Mouse (Mus musculus): ENCODE results near the gene Kctd6.
A peak's percentile ranks its signal among the peaks of the same experiment; 100 is the strongest.

Kctd6 gene

DNA sequence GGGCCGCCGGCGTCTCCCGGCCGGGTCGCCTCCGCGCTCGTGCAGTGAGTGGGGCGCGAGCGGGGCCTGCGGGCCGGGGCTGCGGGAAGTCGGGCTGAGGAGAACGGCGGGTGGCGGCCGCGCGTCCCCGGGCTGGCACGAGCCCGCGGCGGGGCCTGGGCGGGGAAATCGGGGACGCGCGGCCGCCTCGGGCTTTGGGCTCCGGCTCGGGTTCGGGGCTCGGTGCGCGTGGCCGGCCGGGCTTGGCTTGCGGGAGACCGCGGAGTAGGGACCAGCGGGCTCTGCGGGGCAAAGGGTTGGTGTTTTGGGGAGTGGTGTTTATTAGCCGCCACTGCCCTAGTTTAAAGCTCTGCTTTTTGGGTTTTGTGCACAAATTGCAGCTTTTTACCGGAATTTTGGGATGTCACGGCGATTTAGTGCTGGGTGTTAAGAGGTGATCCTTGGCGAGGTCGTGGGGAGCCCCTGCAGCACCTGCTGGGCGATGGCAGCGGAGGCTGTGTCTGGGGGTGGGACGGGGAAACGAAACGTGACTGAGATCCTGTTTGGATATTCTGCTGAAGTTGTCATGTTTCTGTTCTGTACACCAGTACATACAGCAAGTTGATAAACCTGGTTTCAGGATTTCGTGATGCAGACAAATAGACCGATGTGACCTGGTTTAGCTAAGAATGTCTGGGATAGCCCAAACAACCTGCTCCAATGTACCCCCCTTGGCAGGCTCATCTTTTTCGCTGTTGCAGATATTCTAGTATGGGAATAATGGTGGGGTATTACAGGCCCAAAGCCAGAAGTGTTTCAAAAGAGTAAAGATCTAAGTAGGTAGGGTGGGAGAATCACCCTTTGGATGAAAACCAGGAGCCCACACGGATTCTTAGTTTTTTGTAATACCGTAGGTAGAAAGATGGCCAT lies 613 bp downstream of the Kctd6 start:
- peak; percentile 35 for DNase-seq (ENCODE audit: low spot score)

DNA sequence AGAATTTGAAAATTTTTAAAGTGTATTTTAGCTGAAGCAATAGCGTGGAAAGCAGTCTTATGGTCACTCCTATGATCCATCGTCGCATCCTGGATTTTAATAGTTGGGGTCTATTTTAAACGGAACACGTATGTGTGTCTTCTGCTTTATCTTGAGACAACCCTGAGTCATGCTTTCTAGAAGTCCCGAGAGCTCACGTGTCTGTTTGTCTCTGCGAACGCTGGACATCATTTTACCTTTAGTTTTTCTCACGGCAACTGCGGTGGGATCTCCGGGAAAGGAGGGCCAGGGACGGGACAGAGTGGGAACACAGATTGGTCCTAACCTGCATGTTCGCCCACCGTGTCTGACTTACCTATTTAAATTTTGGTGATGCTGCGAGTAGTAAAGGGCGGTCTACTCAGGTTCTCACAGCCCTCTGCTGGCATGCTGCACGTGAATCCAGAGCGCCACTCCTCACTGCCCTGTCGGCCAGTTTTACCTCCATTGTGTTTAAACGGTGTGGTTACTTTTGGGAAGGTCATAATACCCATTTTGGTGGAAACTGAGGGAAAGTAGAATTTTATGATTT lies 1.4 kb downstream of the Kctd6 start:
- DNase-seq (ENCODE audit: low spot score): no peak

DNA sequence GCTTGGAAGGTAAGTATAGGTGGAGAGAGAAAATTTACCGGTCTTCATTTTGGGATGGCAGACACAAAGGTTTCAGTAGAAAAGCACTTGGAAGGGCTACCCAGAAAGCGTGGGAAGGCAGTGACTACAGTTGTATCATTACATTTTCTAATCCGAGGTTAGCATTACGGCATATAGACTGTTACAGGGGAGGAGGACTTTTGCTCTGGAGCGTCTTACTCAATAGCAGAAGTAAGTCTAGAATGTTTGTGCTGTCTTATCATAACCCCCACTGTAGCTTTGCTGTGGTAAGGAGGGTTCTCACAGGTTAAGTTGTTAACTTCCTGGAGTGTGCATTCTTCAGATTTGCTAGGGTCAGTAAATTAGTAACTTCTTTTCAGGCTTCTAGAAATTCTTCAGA lies 2.2 kb downstream of the Kctd6 start:
- no peak for DNase-seq (ENCODE audit: low spot score)

DNA sequence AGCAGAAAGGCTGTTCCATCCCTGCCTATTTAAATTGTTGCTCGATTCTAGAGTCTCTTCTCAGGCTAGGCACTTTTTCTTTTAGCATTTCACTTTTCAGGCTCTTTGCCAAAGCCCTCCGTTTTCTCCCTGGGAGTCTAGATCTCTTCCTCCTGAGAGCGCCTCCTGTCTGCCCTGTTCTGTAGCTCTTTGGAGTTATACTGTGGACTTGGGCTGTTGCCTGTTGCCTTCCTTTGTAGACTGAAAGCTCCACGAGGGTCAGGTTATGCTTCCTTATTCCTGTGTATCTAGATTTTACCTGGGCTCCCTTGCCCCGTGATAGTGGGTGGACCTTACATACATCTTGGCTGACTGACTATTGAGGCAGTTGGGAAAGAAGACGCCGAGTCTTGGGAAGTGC lies 4.3 kb downstream of the Kctd6 start:
- DNase-seq (ENCODE audit: low spot score): no peak

DNA sequence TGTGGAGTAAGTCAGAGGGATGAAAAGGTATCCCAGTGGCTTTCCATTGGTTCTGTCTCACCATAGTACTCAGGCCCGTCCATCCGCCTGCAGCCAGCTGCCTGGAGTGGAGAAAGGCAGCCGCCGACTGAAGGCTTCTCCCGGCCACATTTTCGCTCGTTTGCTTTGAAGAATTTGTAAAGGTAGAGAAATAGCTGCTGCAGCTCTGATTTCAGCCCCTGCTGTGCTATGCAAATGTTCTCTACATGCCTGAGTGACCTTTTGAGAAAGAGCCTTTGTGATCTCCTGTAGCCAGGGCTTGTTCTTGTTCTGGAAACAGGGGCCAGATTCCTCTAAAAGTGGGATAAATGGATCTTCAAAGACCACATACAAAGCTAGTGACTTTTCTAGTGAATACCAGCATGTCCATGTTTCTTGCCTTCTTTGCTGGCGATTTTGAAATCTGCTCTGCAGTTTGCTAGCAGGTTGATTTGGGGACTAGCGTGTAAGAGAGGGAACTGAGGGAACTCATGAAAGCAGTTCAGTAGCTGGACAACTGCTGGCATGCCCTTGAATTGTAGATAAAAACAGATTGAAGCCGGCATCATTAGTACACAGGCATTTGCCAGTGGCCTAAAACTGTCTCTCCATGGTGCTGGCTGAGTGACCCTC lies 4.9 kb downstream of the Kctd6 start:
- DNase-seq (ENCODE audit: low spot score): no peak

DNA sequence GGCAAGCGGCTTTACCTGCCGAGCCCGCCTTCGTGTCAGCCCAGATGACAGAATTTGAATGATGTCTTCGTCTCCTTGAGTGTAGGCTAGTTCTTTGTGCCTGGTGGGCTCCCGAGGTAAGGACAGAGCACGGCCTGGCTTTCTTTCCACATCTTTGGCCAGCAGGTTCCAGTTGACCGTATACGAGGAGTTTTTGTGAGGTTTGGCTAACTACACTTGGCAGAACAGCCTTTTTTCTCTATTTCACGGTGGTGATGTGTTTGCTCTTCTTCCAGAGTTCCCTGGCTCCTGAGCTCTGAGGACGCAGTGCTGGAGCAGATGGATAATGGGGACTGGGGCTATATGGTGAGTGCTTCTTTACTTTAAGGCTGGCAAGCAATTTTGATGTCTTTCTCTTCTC lies 5.9 kb downstream of the Kctd6 start:
- DNase-seq (ENCODE audit: low spot score): no peak

DNA sequence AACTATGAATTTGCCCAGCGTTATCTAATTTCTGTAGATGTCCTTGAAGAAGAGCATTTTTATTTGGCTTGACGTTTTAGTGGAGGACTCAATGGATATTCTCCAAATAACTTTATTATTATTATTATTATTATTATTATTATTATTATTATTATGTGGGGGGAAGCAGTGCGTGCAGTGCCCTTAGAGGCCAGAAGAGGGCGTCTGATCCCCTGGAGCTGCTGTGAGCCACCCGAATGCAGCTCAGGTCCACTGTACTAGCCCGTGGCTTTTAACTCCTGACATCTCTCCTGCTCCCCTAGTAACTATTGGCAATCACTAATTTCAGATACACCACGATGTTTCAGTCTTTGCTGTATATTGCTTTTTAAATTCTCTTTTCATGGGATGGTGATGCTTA lies 6.4 kb downstream of the Kctd6 start:
- no peak for DNase-seq (ENCODE audit: low spot score)

DNA sequence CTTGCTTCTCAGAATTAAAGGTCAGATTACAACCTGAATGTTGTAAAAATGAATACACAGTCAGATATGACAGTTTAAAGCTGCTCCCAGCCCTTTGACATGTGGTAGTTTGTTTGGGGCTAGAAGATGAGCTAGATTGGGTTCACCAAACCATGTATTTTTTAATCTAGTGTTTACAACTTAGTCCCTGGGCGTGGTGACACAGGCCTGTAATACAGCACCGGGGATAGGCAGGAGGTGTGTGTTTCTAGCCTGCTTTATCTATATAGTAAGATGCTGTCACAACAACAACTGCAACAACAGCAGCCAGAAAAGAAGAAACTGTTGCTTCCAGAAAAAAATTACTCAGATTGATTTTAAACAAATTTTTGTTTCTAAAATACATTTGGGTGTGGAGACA lies 7.0 kb downstream of the Kctd6 start:
- DNase-seq (ENCODE audit: low spot score): no peak

DNA sequence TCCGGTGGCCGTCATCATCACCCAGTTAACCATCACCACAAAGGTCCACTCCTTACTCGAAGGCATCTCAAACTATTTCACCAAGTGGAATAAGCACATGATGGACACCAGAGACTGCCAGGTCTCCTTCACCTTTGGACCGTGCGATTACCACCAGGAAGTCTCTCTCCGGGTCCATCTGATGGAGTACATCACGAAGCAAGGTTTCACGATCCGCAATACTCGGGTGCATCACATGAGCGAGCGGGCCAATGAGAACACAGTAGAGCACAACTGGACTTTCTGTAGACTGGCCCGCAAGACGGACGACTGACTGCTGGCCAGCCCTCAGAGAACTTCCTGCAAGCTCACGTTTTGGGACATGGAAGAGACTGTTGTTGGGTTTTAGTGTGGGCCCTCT lies 8.6 kb downstream of the Kctd6 start:
- DNase-seq (ENCODE audit: low spot score): no peak

DNA sequence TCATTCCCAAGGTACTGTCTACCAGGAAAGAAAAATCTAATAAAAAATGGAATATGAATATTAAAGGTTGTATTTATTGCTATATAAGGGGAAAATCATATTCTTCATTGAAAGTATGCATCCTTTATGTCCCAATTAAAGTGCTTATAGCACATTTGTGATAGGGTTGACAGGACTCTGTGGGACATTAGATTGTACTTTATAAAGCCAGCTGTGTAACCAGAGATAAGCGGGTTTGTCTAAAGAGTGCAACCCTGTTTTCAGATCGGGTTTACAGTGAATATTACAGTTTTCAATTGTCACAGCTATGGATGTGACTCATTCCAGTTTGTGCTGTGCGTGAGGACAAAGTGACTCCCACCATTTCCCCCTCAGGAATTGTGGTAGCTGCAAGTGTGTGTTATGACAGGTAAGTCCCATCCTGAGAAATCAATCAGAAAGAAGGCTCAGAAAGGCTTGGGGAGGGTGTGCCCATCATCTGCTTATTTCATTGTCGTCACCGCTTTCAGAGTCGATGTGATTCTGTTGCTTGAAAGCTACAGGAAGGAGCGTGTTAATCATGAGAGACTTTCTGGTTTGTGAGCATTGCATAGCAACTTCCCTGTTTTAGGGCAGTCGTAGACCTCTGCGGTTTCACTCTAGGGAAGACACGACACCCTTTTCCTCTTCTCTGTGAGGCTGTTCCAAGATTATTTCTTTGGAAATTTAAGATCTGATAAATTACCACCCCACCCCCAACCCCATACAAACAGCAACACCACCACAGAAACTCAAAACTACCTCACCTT lies 9.8 kb downstream of the Kctd6 start:
- no peak for DNase-seq (ENCODE audit: low spot score)

DNA sequence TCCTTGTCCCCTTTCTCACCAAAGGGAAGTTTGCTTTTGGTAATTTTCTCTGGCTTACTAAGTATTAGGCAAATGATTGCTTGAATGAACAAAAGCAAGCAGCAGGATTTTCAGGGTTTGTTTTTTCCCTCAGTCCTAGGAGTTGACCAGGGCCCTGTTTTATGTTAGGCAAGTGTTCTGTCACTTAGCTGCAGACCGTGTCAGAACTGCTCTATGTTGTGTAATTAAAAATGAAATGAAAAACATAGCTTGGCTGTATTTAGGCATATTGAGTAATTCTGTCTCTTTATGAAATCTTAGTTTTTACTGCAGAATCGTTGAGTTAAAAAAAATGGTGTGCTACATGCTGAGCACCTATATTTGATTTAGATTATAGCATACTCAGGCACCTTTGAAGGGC lies 10.9 kb downstream of the Kctd6 start:
- DNase-seq (ENCODE audit: low spot score): no peak

DNA sequence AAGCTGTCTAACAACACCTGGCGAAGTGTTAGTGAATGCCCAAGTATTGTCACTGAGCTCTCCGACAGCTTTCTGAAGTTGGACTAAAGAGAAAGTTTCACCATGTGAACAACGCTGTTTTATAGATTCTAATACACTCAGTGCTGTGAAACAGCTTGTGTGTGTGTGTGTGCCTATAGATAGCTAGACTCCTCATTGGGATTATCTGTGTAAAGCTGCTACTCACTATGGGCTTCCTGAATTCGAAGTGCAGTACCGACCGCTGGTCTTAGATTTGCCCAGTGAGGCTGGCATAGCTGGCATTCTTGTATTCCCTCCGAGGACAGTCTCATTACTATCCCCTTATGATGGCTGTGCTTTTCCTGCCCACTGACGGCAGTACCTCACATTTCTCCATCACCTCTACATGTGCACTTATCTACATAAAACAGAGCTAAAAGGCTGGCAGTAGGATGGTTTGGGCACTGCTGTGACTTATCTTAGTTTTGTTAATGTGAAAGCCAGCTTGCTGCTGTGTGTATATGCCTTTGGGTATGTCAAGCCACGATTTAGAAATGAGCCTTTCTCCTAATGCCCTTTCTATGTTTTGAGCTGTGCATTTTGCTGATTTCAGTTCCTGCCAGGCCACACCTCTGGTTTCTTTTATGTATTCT lies 15.6 kb downstream of the Kctd6 start:
- DNase-seq (ENCODE audit: low spot score): no peak

DNA sequence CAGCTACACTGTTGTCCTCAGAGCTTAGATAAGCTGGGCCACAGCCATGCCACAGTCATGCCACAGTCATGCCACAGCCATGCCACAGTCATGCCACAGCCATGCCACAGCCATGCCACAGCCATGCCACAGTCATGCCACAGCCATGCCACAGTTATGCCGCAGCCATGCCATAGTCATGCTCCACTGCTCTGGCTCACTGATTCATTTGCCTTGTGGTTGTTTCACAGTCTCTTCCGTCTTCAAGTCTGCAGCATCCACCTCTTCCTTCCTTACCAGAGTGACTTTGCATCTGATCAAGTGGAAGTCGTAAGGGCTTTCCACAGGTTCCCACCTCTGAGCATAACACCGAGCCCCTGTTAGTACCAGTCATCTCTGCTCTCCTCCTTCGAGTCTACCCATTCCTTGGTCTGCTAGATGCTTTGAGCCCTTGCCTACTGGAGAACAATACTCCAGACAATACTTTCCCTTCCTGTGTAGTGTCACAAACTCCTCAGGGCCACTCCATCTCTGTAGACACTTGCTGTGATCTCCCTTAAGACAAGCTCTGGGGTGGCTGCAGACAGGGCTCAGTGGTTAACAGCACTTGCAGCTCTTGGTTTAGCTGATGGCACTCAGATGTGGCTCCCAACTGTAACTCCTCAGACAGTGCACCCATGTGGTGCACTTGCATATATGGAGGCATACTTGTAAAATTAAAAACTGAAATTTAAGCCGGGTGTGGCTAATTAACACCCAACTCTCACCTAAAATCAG lies 18.4 kb downstream of the Kctd6 start:
- DNase-seq (ENCODE audit: low spot score): no peak

DNA sequence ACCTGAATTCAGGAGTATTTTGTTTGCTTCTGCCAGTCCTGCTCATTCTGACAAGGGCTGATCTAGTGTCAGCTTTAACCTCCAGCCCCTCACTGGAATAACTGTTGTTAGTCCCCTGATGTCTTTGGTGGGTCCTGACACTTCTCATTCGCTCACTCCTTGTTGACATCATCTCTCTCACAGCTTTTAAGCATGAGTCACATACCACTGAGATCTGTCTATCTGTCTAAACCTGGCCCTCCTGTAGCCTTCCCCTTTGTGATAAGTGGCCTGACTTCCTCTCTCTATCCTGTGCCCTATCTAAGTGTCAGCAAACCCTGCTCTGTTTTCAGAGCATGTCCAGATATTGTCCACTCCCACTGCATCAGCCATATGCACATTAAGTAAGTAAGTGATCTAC lies 19.3 kb downstream of the Kctd6 start:
- DNase-seq (ENCODE audit: low spot score): no peak

DNA sequence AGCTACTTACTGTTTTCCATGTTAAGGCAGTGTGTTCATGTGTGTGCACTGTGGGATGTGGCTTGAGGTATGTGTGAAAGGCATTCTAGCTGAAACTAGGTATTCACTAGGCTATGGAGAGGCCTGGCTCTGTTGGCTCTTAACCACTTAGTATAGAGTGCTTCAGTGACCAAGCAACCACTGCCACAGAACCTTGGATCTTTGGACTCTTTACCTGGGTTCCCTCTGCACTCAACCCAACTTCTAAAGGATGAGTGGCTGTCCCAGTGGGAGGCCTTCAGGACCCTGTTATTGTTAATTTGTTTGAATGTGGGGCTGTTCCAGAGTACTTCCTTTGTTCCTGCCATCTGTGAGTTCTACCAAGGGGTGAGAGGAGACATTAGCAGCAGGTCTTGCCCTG lies 27.9 kb downstream of the Kctd6 start:
- DNase-seq (ENCODE audit: low spot score): no peak

DNA sequence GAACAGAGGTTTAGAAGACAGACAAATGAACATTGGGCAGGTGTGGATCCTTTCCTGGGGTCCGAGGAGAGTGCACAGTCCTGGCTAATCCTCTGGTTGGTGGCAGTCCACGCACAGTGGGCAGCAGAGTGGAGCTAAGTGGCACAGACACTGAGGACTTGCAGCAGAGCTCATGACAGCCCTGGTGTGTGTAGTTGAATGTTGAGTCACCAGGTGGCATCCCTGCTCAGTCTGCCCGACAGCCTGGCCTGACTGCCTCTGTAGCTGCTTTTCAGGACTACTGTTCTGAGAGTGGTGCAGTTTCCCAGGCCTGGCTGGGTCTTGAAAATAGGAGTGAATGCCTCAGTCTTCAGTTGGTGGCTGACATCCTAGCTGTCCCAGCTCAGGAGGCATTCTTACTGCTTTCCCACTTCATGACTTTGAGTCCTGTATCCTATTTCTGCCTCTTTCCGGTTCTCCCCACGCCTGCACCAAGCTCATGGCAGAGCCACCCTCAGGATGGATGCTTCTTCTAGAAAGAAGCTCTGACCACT lies 28.5 kb downstream of the Kctd6 start:
- DNase-seq (ENCODE audit: low spot score): no peak

DNA sequence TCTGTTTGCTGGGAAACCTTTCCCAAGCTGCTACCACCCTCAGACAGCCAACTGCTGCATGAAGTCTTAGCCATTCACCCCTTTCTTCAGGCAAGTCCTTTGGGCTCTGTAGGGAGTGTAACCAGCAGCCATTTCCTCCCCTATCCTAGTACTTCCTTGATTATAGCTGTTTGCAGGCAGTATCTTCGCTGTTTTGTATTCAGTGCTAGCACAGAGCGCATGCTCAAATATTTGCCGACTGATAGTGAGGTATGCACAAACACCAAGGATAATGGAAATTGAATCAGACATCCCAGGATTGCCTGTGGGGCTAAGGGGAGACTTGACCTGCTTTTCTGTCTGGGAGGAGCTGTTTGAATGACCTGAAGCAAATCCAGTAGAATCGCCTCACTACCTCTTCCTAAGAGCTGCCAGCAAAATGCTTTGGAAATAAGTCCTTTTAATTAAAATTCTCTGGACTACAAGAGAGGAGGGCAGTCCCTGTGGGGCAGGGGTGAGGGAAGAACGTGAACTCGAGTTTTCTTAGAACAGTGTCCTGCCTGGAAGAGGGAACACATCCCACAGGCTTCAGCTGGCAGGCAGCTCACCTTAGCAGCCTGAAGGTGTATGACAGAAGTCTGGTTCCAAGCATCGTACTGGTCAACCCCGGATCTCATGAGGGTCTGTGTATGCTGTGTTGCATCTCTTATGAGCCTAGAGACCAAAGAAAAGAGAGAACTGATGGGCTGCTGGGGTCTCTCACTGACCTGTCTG lies 29.4 kb downstream of the Kctd6 start:
- no peak for DNase-seq (ENCODE audit: low spot score)

DNA sequence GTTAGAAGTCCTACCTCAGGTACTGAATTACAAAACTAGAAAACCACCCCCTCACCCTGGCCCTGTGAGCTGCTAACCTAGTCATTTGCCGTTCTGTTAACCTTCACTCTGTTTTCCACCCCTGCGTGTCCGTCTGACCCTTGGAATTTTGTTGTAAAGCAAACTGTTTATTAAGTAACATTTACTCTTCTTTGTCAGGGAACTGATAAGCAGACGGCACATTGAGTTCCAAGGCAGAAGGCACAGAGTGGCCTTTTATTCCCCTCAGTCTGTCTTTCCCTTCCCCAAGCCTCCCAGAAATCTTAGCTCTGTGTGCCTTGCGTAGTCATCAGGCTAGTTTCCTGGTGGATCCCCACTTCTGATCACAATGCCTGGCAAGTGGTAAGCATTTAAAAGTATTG lies 30.3 kb downstream of the Kctd6 start:
- no peak for DNase-seq (ENCODE audit: low spot score)

DNA sequence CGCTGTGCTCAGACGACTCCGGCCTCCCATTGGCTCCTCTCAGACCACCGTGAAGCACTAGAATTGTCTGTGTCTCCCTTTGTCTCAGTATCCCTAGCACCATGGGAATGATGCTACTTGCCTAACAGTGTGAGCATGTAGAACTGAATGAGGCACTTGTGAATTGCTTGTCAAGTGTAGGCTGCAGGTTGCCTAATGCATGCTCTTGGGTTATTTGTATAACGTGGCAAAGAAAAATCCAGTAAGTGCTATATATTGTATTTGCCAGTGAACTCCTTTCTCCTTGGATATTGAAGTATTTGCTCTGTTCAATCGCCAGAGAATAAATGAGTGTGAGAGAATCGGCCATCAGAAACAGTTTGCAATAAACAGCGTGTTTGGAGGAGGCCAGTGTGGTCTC lies 32.9 kb downstream of the Kctd6 start:
- DNase-seq (ENCODE audit: low spot score): no peak

DNA sequence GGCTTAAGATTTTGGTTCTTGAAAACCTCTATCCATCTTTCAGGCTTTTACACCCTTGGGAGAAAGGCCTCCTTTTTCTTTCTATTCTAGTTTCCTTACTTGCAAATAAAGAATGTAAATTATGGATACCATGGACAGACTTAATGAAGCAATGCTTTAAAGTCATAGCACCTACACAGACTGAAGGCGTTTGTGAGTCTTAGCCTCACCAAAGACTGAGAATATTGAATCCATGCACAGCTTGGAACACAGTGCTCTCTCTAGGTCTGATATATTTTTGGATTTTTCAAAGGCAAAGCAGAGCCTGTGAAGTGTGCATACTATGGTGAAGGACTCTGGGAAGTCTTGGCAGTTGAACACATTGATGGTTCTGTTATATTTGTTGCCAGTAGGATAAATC lies 35.3 kb downstream of the Kctd6 start:
- DNase-seq (ENCODE audit: low spot score): no peak

Measured in T-cell, adult 2 months (primary cell).